Mouse (Mus musculus) thymus, adult 2 months (tissue): Measurements from ENCODE around the gene Plxdc2. TPM values are rescaled to one million over a fixed set of nuclear protein-coding genes. Genes with fewer than 3 reads are reported as not detected.

Experiments used
- DNase-seq: peaks from one replicate; pipeline ENCODE4 v3.0.0; 2021
- H3K27ac ChIP-seq: fragments of 200-500 bp; 2 replicates; pipeline ENCODE4 v1.5.1; 2012; ENCODE audit warnings: low read length, control low read depth; ENCODE audit not compliant: control insufficient read depth, insufficient read depth
- H3K27me3 ChIP-seq: fragments of 200-500 bp; 2 replicates; pipeline ENCODE4 v1.6.1; 2012; ENCODE audit warnings: mild to moderate bottlenecking, low read length, moderate library complexity, mixed read lengths; ENCODE audit not compliant: control insufficient read depth, insufficient read depth
- H3K36me3 ChIP-seq: fragments of 200-500 bp; 2 replicates; pipeline ENCODE4 v1.6.1; 2012; ENCODE audit warnings: mild to moderate bottlenecking, low read length, moderate library complexity; ENCODE audit not compliant: control insufficient read depth, insufficient read depth
- H3K4me1 ChIP-seq: fragments of 200-500 bp; replicated peaks from 2 replicates; pipeline ENCODE4 v1.6.1; 2012; ENCODE audit warnings: low read length; ENCODE audit not compliant: control insufficient read depth, insufficient read depth
- H3K4me3 ChIP-seq: fragments of 200-500 bp; 2 replicates; pipeline ENCODE4 v1.5.1; 2012; ENCODE audit warnings: mild to moderate bottlenecking, low read length, control low read depth, moderate library complexity; ENCODE audit not compliant: control insufficient read depth, insufficient read depth
- CTCF ChIP-seq: fragments of 200-500 bp; IDR thresholded peaks from 2 replicates; pipeline ENCODE4 v1.5.1; 2012; ENCODE audit warnings: mild to moderate bottlenecking, control low read depth, low read length, moderate library complexity, borderline replicate concordance; ENCODE audit not compliant: control insufficient read depth, poor library complexity, insufficient read depth; ENCODE audit errors: extremely low read depth
- POLR2A ChIP-seq: fragments of 200-500 bp; IDR thresholded peaks from 2 replicates; pipeline ENCODE4 v1.6.1; 2012; ENCODE audit warnings: mild to moderate bottlenecking, low read length, control low read depth, moderate library complexity; ENCODE audit not compliant: control insufficient read depth, poor library complexity, insufficient read depth; ENCODE audit errors: extremely low read depth
- WGBS: fragments of 180-500 bp; shearing (Covaris S2); methylation state at CpG from one replicate; pipeline ENCODE4 v1.1.7; 2018; 5-methylcytosine and 5-hydroxymethylcytosine counted together
- polyA plus RNA-seq: library from polyadenylated mRNA; depleted of rRNA; stranded (reverse); fragments of >200 nt; gene quantifications from 2 replicates; pipeline ENCODE4 v1.2.3, GENCODE M21; 2012

The Plxdc2 gene
- polyA plus RNA-seq, 1 experiment = 14.0 TPM

- TF ChIP-seq POLR2A = no peak
- no peak for TF ChIP-seq CTCF
Observed at GRCm38 (mm10) chr2:16588546-16588945, 232.4 kb downstream of the Plxdc2 start.

GRCm38 (mm10) chr2:16595451-16595850, 239.3 kb downstream of the Plxdc2 start:
- Histone ChIP-seq H3K4me1 (no peaks in the 10 kb centered on the region), H3K27ac (no peak overlapping the region), H3K4me3 (no peak overlapping the region), H3K27me3 (no peaks in the 10 kb centered on the region), H3K36me3 (no peaks in the 10 kb centered on the region)
- DNase-seq = no peak
- no peak for TF ChIP-seq CTCF
- TF ChIP-seq POLR2A = no peak
- WGBS = 91% methylated on average over 1 of the region's 1 CpGs

More at GRCm38 (mm10) chr2:16588546-16588945, 232.4 kb downstream of the Plxdc2 start:
- Histone ChIP-seq H3K4me1 (no peaks in the 10 kb centered on the region), H3K4me3 (no peak overlapping the region), H3K27me3 (no peaks in the 10 kb centered on the region), H3K36me3 (no peaks in the 10 kb centered on the region), H3K27ac (no peak overlapping the region)
- DNase-seq = no peak

- H3K36me3 ChIP-seq = no peaks in the 10 kb centered on the region
- no peaks in the 10 kb centered on the region for H3K27me3 ChIP-seq
- TF ChIP-seq CTCF (no peak), POLR2A (no peak)
- 94% methylated on average over 3 of the region's 3 CpGs for WGBS
- DNase-seq = no peak
- no peak overlapping the region for H3K27ac ChIP-seq
- no peak overlapping the region for H3K4me3 ChIP-seq
- no peaks in the 10 kb centered on the region for H3K4me1 ChIP-seq
Observed at GRCm38 (mm10) chr2:16598231-16598630, 242.1 kb downstream of the Plxdc2 start.

GRCm38 (mm10) chr2:16604291-16604690, 248.2 kb downstream of the Plxdc2 start:
- Histone ChIP-seq H3K4me3 (no peak overlapping the region), H3K4me1 (no peaks in the 10 kb centered on the region), H3K27me3 (no peaks in the 10 kb centered on the region), H3K27ac (no peak overlapping the region), H3K36me3 (no peaks in the 10 kb centered on the region)
- no peak for TF ChIP-seq CTCF
- TF ChIP-seq POLR2A = no peak
- no peak for DNase-seq
- 96% methylated on average over 3 of the region's 3 CpGs for WGBS

- 73% methylated on average over 3 of the region's 3 CpGs for WGBS
- TF ChIP-seq CTCF (no peak), POLR2A (no peak)
- Histone ChIP-seq H3K27ac (no peak overlapping the region), H3K27me3 (no peaks in the 10 kb centered on the region), H3K4me1 (no peaks in the 10 kb centered on the region), H3K36me3 (no peaks in the 10 kb centered on the region), H3K4me3 (no peak overlapping the region)
- no peak for DNase-seq
Observed at GRCm38 (mm10) chr2:16607792-16608586, 251.9 kb downstream of the Plxdc2 start.

GRCm38 (mm10) chr2:16642061-16642460, 286.0 kb downstream of the Plxdc2 start:
- no peaks in the 10 kb centered on the region for H3K27me3 ChIP-seq
- no peak for TF ChIP-seq CTCF
- no peak for TF ChIP-seq POLR2A
- DNase-seq = no peak
- 98% methylated on average over 3 of the region's 3 CpGs for WGBS
- H3K4me1 ChIP-seq = no peaks in the 10 kb centered on the region
- no peak overlapping the region for H3K27ac ChIP-seq
- H3K4me3 ChIP-seq = no peak overlapping the region
- H3K36me3 ChIP-seq = no peaks in the 10 kb centered on the region
